ENCODE assay signal across 8 mouse cellular contexts in the genomic region with DNA sequence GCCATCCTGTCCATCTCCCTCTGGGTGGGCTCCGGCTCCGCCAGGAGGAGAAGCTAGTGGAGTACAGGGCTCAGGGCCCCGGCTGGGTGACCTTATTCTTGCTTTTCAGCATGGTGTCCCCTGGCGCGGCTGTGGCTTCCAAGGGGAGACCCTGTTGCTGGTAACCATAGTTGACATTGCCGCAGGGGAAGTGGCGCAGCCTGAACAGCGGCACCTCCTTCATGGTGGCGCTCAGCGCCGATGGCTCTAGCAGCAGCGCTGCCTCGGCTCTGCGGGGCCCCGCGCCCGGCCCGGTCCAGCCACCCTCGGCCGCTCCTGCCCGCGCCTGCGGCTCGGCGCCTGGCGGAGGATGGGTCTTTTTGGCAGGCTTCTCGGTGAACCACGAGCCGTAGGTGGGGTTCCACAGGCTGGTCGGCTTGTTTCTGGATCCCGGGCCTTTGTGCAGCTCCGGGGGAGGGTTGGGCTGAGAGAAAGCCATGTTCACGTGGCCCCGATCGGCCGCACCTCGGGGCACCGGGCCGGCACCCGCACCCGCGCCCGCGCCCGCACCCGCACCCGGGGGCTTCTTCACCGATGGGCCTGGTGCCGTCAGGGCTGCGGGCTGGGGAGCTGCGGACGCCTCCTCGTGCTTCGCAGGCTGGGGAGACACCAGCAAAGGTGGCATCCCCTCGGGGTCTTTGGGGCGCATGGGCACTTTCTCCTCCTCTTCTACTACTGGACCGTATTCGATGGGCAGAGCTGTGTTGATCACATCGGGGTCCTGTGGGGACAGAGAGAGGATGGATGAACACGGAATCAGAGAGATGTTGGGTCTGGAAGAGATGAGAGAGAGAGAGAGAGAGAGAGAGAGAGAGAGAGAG.
A peak's percentile ranks its signal among the peaks of the same experiment; 100 is the strongest.
DNase-seq lines count a peak whose midpoint lies in the region; ATAC-seq lines count a peak whose summit lies in the region.

No protein-coding gene starts in this region.

- no peak overlapping the region; the same call in 1 of the 2 replicates for H3K27ac ChIP-seq in forebrain, embryonic 16.5 days (ENCODE audit: low read length)
- H3K27ac ChIP-seq in hindbrain, embryonic 15.5 days (replicated peaks) = no peak overlapping the region
- H3K27ac ChIP-seq in limb, embryonic 15.5 days = no peak overlapping the region
- no peak overlapping the region for H3K27ac ChIP-seq in neural tube, embryonic 13.5 days (replicated peaks)

- DNase-seq in urinary bladder, adult 2 months (ENCODE audit: low spot score) = peak; percentile 27
- no peak for DNase-seq in urinary bladder, postnatal 10 days (ENCODE audit: low spot score)
- DNase-seq in spleen, postnatal 14 days (ENCODE audit: low spot score in 2 of 2) = no peak
- no peak for DNase-seq in spleen, postnatal 10 days (ENCODE audit: low spot score in 2 of 2)

- 0 out of 2 replicates have a peak, but pooled peaks cover 3% of the 10 kb centered on the region for H3K9me3 ChIP-seq in forebrain, embryonic 16.5 days (ENCODE audit: control insufficient read depth, low read length)
- H3K9me3 ChIP-seq in hindbrain, embryonic 15.5 days = no peaks in the 10 kb centered on the region
- H3K9me3 ChIP-seq in limb, embryonic 15.5 days = no peaks in the 10 kb centered on the region
- no peaks in the 10 kb centered on the region for H3K9me3 ChIP-seq in neural tube, embryonic 13.5 days

- peak overlapping the region; percentile 84 for H3K9ac ChIP-seq in forebrain, embryonic 16.5 days (replicated peaks; ENCODE audit: low read depth, low read length)
- peak overlapping the region; percentile 48 for H3K9ac ChIP-seq in hindbrain, embryonic 15.5 days
- H3K9ac ChIP-seq in limb, embryonic 15.5 days = peak overlapping the region; percentile 40
- H3K9ac ChIP-seq in neural tube, embryonic 13.5 days = peak overlapping the region; percentile 82

- H3K4me1 ChIP-seq in forebrain, embryonic 16.5 days (replicated peaks; ENCODE audit: control insufficient read depth, insufficient read depth, low read length) = peaks cover 7% of the 10 kb centered on the region; the same call in 1 of the 2 replicates
- H3K4me1 ChIP-seq in hindbrain, embryonic 15.5 days (replicated peaks) = peaks cover 11% of the 10 kb centered on the region
- H3K4me1 ChIP-seq in limb, embryonic 15.5 days = peaks cover 9% of the 10 kb centered on the region; the same call in 1 of the 2 replicates
- H3K4me1 ChIP-seq in neural tube, embryonic 13.5 days (replicated peaks) = peaks cover 11% of the 10 kb centered on the region; the same call in 1 of the 2 replicates

- H3K4me3 ChIP-seq in forebrain, embryonic 16.5 days (replicated peaks; ENCODE audit: low read length) = peak overlapping the region; percentile 58
- H3K4me3 ChIP-seq in hindbrain, embryonic 15.5 days = peak overlapping the region; percentile 42
- H3K4me3 ChIP-seq in limb, embryonic 15.5 days = peak overlapping the region; percentile 51
- peak overlapping the region; percentile 52 for H3K4me3 ChIP-seq in neural tube, embryonic 13.5 days

- H3K27me3 ChIP-seq in forebrain, embryonic 16.5 days (replicated peaks; ENCODE audit: control insufficient read depth, insufficient read depth, low read length) = 0 out of 2 replicates have a peak, but pooled peaks cover 2% of the 10 kb centered on the region
- H3K27me3 ChIP-seq in hindbrain, embryonic 15.5 days = no peaks in the 10 kb centered on the region
- H3K27me3 ChIP-seq in limb, embryonic 15.5 days = peaks cover 7% of the 10 kb centered on the region; the same call in 1 of the 2 replicates
- H3K27me3 ChIP-seq in neural tube, embryonic 13.5 days = peaks cover 4% of the 10 kb centered on the region; the same call in 1 of the 2 replicates

- 4% methylated on average over 60 of the region's 60 CpGs for WGBS in forebrain, embryonic 16.5 days
- 5% methylated on average over 60 of the region's 60 CpGs for WGBS in hindbrain, embryonic 15.5 days
- 6% methylated on average over 60 of the region's 60 CpGs for WGBS in limb, embryonic 15.5 days
- 6% methylated on average over 60 of the region's 60 CpGs for WGBS in neural tube, embryonic 13.5 days

- peak; percentile 87 for ATAC-seq in forebrain, embryonic 16.5 days
- ATAC-seq in hindbrain, embryonic 15.5 days (ENCODE audit: low FRiP score, low read depth) = peak; percentile 77
- ATAC-seq in limb, embryonic 15.5 days (ENCODE audit: insufficient number of reproducible peaks, low FRiP score, low TSS enrichment, low read depth) = 0 out of 2 replicates have a peak, but pooled peaks have one; percentile 68
- ATAC-seq in neural tube, embryonic 13.5 days (ENCODE audit: low read depth) = peak; percentile 81

- peak overlapping the region; percentile 93 for H3K4me2 ChIP-seq in forebrain, embryonic 16.5 days (ENCODE audit: low read length)
- peak overlapping the region; percentile 71 for H3K4me2 ChIP-seq in hindbrain, embryonic 15.5 days
- peak overlapping the region; percentile 93 for H3K4me2 ChIP-seq in limb, embryonic 15.5 days
- H3K4me2 ChIP-seq in neural tube, embryonic 13.5 days = peak overlapping the region; percentile 87

- no peaks in the 10 kb centered on the region for H3K36me3 ChIP-seq in forebrain, embryonic 16.5 days (ENCODE audit: control insufficient read depth, insufficient read depth)
- H3K36me3 ChIP-seq in hindbrain, embryonic 15.5 days = no peaks in the 10 kb centered on the region
- H3K36me3 ChIP-seq in limb, embryonic 15.5 days = no peaks in the 10 kb centered on the region
- no peaks in the 10 kb centered on the region for H3K36me3 ChIP-seq in neural tube, embryonic 13.5 days
